Mouse (Mus musculus) heart, postnatal 25 days (tissue): ENCODE measurements around the gene St6gal1. TPM values are rescaled to one million over a fixed set of nuclear protein-coding genes. Genes with fewer than 3 reads are reported as not detected.

Experiments used
- DNase-seq: peaks from one replicate; pipeline ENCODE4 v3.0.0; 2022; ENCODE audit warnings: low spot score
- intact Hi-C: fragments of 180-260 bp; cut with DNase I; formaldehyde crosslinking; loops from one replicate; pipeline ENCODE4 v1.15.1; 2025
- total RNA-seq, 2 experiments: library from RNA; stranded (reverse); gene quantifications; 2 replicates each; pipeline ENCODE4 v1.2.3; 2021

The St6gal1 gene
- total RNA-seq, 2 experiments from 2014 or later: 11.5 to 11.7 TPM

DNA sequence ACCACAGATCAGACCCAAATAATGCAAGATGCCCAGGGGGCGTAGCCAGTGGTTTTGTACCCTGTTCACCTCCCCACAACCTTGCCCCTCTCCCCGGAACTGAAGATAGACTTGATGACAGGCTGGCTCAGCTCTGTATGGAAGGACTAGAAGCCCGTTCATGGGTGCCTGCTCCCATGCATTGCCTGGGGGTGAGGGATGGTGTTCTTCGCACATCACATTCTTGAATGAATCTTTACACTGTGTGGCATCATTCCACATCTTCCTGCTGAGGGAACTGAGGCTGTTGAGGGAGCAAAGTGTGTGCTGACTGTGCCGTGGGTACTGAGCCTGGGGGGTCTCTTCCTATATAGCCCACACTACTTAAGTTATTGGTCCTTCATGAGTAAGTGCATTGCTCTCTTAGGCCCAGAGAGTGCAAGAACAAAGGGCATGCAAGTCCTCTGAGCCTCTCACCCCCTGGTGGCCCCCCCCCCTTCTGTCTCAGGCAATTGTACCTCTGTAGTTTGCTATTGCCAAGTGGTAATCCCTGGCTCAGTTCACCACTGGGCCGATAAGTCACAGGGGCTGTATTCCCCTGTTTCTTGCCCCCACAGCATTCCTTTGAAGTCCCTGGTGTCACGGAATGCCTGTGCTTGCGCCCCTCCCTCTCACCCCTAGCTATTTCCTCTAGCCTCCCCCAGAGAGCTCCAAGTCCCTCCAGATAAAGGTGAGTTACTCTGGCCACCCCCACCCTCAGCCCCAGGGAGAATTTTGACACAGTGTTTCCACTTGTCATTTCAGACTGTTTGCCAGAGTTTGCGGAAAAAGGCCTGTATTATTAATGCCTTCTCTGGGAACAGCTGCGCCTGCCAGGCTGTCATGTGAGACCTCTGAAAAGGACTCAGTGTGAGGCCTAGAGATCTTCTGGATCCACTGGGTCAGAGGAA lies 45.7 kb downstream of the St6gal1 start:
- intact Hi-C loops: loop anchor here (2.0 kb wide), 1 partner anchor 43 kb away; no protein-coding TSS in a partner anchor

DNA sequence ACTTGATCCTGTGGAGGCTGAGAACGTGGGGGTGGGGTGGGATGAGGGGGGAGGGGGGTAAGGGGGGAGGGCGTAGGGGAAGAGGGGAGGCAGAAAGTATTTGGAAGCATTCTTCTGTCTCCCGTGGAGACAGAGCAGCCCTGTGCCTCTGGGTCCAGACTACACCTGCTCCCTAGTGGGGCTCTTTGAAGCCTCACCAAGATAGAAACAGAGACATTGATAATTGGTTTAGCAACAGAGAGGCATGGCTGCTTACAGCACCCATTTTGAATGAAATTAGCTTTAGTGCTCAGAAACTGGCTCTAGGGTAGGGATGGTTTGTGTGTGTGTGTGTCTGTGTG lies 46.3 kb downstream of the St6gal1 start:
- intact Hi-C loops: loop anchor here (2.0 kb wide), 1 partner anchor 44 kb away; no protein-coding TSS in a partner anchor
- no peak for DNase-seq

More for the DNA sequence above, 45.7 kb downstream of the St6gal1 start:
- DNase-seq: no peak

DNA sequence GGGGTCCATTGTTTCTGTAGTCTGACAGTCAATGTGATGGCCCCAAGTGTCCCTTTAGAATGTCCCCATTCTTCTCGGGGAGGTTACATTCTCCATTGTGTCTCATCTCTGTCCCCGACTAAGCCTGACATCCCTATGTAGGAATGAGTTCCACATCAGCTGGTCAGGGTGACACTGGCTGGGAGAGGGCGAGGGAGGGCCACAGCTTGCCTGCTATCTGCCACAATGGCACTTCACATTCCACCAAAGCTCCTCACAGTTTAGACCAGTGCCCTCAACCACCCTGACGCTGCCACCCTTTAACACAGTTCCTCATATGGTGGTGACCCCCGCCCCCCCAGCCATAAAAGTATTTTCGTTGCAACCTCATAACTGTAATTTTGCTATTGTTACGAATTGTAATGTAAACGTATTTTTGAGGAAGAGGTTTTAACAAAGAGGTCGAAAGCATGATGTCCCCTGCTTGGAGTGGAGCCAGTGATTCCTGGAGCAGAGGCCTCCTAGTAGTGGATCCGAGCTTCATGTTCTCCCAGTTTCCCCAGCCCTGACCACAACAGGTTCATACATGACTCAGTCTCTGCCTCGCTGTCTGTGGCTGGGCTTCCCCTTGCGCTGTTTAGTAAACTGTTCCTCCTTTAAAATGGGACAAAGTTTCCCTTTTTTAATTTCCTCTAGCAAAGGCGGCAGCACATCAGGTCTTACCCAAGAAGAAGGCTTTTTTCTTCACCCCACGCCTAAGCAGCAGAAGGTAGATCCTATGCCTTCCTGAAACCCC lies 47.4 kb downstream of the St6gal1 start:
- intact Hi-C loops: loop anchor here (2.0 kb wide), 1 partner anchor 45 kb away; no protein-coding TSS in a partner anchor
- DNase-seq: no peak

DNA sequence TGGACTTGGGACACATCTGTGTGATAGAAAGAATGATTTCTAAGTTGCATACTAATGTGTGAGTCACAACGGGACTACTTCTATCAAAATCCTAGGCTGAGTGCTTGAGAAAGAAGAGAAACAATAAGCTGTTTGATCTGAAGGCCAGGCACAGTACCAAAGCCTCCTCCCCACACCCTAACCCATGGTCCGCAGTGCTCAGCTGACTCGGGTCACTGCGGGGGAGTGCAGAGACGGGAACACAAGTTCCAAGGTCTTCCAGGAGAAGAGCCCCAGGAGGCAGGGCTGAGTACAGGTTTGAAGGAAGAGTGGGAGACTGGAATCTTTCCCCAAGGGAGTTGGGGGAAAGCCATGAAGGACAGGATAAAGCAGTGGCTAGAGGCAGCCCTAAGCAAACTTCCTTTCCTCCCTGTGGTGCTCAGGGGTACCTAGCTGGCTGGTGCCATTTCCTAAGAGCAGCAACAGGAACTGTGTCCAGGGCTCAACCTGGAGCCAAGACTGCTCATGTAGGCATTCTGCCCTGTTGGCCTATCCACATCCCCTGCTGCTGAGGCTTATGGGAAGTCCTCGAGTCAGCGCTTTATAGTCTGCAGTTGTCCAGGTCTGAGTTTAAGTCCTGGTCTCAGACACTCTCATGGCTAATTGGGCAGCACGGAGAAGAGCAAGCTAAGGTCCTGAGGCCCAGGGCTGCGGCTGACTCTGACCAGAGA lies 48.1 kb downstream of the St6gal1 start:
- no peak for DNase-seq

DNA sequence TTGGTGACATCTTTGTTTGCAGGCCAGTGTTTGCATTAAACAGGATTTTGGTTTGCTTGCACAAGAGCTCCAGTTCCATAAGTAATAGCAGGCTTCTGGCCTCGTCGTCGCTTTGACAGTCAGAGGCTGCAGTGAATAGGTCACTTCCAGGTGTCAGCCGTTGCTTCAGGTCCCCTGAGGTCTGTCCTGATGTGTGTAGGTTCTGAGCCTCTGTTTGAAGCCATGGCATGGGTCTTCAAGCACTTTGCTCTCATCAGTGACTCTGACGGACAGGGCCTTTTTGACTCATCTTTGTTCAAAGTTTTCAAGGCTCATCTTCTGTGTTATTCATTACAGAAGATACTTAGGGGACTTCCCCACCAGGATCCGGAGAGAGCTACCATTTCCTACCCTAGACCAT lies 49.5 kb downstream of the St6gal1 start:
- intact Hi-C loops: no loop called here
- no peak for DNase-seq

More for the DNA sequence above, 48.1 kb downstream of the St6gal1 start:
- intact Hi-C loops: no loop called here

DNA sequence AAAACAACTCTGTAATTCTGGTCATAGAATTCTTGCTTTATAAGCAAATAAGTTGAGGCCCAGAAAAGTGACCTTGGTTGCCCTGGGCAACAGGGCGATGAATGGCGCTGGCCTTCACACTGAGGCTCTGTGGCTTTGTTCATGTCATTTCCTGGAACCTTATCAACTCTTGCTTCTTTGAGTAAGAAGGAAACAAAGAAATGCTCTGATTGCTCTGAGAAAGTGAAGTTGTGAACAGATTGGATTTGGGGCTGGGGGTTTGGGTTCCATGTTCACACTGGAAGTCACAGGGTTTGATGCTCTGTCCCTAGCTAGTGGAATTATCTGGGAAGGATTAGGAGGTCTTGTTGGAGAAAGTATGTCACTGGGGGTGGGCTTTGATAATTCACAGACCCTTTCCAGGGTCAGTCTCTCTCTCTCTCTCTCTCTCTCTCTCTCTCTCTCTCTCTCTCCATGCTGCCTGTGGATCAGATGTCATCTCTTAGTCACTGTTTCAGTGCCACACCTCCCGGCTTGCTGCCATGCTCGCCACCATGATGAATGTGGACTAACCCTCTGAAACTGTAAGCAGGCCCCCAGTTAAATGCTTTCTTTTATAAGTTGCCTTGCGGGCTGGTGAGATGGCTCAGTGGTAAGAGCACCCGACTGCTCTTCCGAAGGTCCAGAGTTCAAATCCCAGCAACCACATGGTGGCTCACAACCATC lies 50.2 kb downstream of the St6gal1 start:
- intact Hi-C loops: no loop called here
- no peak for DNase-seq

DNA sequence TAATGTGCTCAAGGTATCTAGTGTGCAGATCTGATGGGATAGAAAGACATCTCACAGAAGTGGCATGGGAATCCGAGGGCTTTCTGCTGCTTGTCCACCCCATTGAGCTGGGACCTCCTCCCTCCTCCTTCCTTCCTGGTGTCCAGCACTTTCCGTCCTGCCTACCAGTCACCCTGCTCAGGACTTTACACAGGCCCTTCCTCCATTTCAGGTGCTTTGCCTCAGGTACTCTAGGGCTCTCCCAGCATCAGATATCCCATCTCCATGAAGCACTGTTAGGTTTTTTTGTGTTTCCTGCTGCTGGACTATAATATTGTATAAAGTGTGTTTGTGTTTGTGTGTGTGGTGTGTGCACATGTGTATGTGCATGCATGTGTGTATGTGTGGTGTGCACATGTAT lies 51.1 kb downstream of the St6gal1 start:
- DNase-seq: no peak
- intact Hi-C loops: no loop called here

DNA sequence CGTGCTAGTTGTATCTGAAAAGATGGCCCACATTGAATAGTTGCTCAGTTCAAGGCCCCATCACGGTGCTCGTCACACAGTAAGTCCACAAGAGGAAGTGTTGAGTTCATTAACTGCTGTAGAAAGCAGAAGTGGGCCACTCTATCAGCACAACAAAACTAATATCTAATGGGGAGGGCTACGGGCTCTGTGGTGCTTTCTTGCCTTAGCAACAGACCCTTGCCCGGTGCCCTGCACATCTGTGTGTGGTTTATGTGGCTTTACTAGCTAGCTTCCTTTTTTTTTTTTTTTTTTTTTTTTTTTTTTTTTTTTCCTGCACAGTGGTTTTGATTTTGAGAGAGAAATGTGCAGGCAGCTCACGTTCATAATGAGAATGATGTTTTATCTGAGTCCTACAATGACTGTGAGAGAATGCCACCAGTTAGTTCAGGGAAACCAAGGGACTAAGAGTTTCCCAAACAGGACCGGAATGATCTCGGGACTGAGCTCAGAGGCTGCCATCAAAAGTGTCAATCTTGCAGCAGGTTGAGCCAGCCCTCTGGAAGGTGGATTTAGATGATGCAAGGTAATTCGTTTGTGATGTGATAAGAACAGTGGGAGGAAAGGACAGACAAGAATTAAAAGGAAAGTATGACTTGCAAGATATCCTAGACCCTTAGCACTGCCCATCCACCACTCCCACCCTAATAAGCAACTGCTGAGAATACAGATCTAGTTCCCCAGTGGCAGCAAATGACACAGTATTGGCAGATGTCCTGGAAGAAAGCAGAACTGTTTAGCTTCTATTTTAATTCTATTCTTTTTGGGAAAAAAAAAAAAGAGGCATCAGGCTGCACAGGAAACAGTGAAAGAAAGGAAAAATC lies 55.6 kb downstream of the St6gal1 start:
- intact Hi-C loops: no loop called here
- no peak for DNase-seq

DNA sequence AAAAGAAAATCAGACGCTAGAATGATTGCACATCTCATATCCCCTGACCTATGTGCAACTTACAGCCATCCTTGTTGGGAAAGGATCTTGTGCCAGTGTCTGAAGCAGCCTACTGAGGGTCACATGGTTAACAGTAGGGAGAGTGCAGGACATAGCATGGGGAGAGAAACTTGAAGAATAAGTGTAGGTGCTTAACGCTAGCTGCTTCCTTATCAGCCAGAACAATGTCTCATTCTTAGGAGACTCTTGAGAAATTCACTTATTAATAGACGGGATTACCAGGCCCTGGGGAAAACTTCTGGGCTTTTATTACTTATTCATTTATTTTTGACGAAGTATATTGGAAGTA lies 56.2 kb downstream of the St6gal1 start:
- intact Hi-C loops: no loop called here
- no peak for DNase-seq

DNA sequence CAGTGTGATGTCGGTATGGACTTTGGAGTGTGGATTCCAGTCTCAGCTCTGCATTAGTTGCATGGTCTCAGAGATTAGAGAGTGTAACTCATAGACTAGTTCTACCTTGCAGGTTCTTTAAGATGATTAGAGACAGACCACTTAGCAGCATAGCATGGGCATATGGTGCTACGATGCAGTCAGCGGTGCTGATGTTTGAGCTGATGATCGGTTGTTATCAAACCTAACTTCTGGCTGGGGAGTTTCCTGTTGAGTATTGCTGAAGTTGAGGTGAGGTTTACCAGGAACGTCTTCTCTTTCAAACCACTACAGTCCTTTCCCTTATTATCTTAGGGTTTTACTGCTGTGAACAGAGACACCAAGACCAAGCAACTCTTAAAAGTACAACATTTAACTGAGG lies 57.7 kb downstream of the St6gal1 start:
- intact Hi-C loops: no loop called here
- DNase-seq: no peak

DNA sequence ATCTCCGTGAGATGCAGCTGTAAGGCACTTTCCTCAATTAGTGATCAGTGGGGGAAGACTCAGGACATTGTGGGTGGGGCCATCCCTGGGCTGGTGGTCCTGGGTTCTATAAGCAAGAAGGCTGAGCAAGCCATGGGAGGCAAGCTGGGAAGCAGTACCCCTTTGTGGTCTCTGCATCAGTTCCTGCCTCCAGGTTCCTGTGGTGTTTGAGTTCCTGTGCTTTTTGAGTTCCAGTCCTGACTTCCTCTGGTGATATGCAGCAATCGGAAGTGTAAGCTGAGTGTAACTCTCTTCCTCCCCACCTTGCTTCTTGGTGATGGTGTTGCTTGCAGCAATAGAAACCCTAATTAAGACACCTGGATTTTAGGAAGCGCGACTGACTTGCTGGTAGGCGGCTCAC lies 58.4 kb downstream of the St6gal1 start:
- DNase-seq: no peak
- intact Hi-C loops: no loop called here

DNA sequence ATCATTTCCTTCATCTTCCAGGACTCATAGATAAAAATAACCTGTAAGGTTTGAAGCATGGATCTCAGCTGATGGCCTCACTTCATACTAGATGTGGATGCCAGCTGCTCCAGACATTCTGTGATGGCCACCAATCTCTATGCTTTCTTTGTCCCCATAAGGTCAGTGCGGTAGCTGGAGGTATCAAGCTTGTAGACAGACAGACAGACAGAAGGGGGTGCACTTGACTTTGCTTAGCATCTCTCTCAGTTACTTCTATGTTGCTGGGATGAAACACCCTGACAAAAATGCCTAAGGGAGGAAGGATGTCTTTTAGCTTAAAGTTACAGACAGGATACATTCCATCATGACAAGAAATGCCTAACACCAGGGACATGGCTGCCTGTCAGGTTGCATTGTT lies 59.1 kb downstream of the St6gal1 start:
- no peak for DNase-seq
- intact Hi-C loops: no loop called here

DNA sequence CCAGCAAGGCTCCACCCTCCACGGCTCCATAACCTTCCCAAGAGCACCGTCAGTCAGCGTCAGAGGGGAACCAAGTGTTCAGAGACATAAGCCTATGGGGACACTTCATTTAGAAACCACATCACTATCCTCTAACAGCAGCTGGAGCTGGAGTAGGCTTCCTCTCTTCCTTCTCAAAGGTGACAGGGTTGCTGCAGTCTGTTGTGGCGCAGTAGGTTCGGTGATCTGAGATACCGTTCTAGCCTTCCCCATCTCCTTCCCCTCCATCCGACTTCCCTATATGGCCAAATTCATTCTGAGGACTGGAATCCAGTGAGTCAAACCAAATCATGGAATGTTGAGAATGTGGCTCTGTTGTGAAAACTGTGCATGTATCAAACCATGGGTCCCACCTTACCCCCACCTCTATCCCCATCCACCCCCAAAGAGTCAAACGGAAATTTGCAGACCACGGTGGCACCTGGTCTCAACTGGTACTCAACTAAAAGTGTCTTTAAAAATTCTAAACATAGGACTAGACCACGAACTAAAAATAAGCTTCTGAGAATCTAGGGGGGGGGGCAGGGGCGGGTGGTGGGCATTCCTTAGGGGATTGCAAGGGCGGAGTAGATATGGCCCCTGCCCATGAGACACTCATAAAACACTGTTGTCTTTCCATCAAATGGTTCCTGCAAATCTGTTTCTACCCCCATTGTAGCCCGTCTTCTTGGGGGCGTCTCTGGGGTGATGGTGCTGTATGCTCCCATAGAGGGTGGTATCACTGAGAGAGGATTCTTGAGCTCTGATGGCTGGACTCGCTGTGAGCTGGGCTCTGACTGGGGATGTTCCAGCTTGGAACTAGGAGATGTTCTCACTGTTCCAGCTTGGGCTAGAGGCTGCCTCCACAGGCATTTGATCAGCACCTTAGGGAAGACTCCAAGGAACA lies 60.2 kb downstream of the St6gal1 start:
- DNase-seq: no peak
- intact Hi-C loops: no loop called here

DNA sequence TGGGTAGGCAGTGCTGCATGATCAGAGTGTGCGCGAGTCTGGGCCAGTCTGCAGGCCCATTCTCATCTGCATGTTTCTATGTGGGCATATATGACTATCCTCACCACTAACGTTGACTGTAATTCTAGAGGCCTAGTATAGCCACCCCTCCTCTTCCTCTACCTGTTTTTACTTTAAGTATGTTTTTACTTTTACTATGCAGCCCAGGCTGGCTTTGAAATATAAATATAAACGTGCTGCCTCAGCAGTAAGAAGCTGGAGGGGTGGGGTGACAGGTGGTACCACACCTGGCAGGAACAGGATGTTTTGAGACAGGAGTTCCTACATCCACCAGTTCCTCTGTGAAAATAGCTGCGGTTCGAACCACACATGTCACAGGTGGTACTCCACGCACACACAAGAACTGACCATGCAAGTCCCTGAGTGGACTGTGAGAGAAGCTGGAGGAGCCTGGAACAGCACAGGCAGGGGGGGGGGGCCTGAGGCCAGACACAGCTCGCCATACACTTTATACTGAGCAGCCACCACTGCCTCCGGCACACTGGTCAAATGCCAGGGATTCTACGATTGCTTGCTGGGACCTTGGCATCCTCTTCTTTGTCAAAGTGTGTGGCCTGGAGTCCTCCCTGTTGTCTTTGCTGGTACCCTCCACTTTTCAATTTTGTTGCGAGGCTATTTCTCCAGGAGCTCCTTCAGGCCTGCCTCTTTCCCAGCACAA lies 62.0 kb downstream of the St6gal1 start:
- intact Hi-C loops: no loop called here
- DNase-seq: no peak

DNA sequence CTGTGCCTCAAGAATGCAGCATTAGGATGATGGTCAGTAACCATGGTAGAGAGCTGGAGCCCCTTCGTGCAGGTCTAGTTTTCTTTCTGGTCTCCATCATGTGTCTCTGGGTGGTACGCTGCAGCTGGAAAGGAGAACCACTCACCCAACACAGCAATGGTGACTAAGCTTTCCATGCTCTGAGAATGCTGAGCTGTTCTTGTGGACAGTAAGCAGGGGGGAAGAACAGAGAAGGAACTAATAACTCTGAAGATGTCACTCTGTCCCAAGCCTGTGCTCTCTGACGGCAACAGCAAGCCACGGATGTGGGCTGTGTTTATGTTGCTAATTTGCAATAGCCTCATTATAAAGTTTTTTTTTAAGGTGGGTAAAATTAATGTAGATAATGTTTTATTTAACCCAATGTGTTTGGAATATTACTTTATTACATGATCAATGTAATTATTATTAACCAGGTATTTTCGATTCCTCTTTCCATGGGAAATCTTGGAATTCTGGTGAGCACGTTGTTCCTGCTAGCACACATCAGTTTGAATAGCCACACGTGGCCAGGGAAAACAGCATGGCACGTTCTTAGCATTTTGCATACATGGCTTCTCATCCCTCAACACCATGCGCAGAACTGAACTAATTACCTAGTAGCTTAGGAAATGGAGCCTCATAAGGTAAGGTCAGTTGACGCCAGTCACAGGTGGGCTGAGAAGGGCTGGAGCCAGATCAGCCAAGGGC lies 62.9 kb downstream of the St6gal1 start:
- intact Hi-C loops: no loop called here
- no peak for DNase-seq

DNA sequence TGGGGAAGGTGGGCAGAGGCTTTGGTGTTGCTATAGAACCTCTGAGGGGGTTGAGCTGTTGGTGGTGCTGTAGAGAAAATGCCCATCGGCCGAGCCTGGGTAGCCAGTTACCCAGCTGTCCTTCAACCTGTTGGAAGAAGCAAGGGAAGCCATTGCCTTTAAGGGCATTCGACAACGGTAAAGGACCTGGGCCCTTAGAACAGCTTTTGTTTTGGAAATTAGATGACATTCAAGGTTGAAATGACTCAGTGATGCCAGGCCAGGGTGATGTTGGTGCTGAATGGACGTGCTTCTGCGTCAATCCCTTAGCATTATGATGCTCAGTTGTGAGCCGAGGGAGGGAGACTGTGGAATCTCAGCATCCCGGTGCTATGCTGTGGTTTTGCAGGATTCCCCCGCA lies 63.6 kb downstream of the St6gal1 start:
- intact Hi-C loops: no loop called here
- no peak for DNase-seq

DNA sequence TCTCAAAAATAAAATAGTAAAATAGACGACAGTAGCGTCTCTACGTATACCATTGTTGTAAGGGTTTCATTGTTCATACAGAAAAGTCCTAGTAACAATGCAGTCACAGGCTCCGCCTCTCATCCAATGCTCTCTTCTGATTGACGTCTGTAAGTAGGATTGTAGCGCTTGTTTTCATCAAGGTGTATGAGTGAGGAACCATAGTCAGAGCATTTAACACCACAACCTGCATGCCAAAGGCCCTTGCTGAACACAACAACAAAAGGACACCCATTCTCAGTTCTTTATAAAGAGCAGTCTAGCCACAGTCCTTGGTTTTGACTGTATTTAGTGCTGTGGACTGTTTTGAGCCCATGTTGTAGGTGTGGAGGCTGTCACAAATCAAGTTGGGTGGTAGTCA lies 64.9 kb downstream of the St6gal1 start:
- no peak for DNase-seq
- intact Hi-C loops: no loop called here
